Mouse (Mus musculus): ENCODE data around the gene Gm21885. TPM values are rescaled to one million over a fixed set of nuclear protein-coding genes. Genes with fewer than 3 reads are reported as not detected.
A peak's percentile ranks its signal among the peaks of the same experiment; 100 is the strongest.

Gene Gm21885
- polyA plus RNA-seq, 1 experiment, result not detected

- peak; percentile 98 for TF ChIP-seq POLR2A (IDR thresholded peaks at IDR 0.05; ENCODE audit: control insufficient read depth, extremely low read depth, insufficient read depth, low read length, poor library complexity)
- peak; percentile 56; the same call in 1 of the 2 replicates for TF ChIP-seq CTCF (IDR thresholded peaks at IDR 0.05; ENCODE audit: borderline replicate concordance, control insufficient read depth, extremely low read depth, insufficient read depth, low read length, poor library complexity)
- Histone ChIP-seq H3K27ac (ENCODE audit: control insufficient read depth, insufficient read depth, low read length) (peak within 1 kb of the TSS; percentile 67), H3K27me3 (ENCODE audit: control insufficient read depth, insufficient read depth, low read length) (no peaks in the 10 kb centered on the region), H3K36me3 (ENCODE audit: control insufficient read depth, insufficient read depth, low read length) (no peaks in the 10 kb centered on the region), H3K4me1 (replicated peaks; ENCODE audit: control insufficient read depth, insufficient read depth, low read length) (peaks cover 7% of the 10 kb centered on the region), H3K4me3 (ENCODE audit: control insufficient read depth, insufficient read depth, low read length) (peak within 1 kb of the TSS; percentile 88)
- WGBS, result 1% methylated on average over 36 of the region's 36 CpGs
- peak; percentile 96 for DNase-seq
These were observed 40.3 kb downstream of the Gm21885 start, which contains the start of gene Luc7l3 for GRCm38 (mm10) chr11:94321931-94322400. Gene Luc7l3, minus strand, starts transcription at chr11:94321988.

DNA sequence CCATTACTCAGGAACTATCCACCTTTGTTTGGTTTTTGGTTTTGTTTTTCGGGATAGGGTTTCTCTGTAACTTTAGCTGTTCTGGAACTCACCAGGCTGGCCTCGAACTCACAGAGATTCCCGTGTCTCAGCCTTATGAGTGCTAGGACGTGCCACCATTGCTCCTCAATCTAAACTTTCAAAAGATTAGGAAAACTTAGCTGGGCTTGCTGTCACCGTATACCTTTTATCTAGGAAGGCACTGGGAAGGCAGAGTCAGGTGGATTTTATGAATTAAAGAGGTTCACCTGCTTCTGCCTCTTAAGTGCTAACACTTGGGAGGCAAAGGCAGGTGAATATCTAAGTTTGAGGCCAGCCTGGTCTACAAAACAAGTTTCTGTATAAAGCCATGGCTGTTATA lies 41.0 kb downstream of the Gm21885 start:
- H3K4me1 ChIP-seq (replicated peaks; ENCODE audit: control insufficient read depth, insufficient read depth, low read length), result peaks cover 8% of the 10 kb centered on the region
- H3K36me3 ChIP-seq (ENCODE audit: control insufficient read depth, insufficient read depth, low read length), result no peaks in the 10 kb centered on the region
- WGBS, result 71% methylated on average over 5 of the region's 5 CpGs
- no peaks in the 10 kb centered on the region for H3K27me3 ChIP-seq (ENCODE audit: control insufficient read depth, insufficient read depth, low read length)
- TF ChIP-seq CTCF (IDR thresholded peaks at IDR 0.05; ENCODE audit: borderline replicate concordance, control insufficient read depth, extremely low read depth, insufficient read depth, low read length, poor library complexity), result no peak
- H3K4me3 ChIP-seq (ENCODE audit: control insufficient read depth, insufficient read depth, low read length), result no peak overlapping the region
- DNase-seq, result no peak
- H3K27ac ChIP-seq (ENCODE audit: control insufficient read depth, insufficient read depth, low read length), result no peak overlapping the region

GRCm38 (mm10) chr11:94323271-94323925 lies 41.7 kb downstream of the Gm21885 start:
- no peak overlapping the region for H3K27ac ChIP-seq (ENCODE audit: control insufficient read depth, insufficient read depth, low read length)
- peaks cover 7% of the 10 kb centered on the region for H3K4me1 ChIP-seq (replicated peaks; ENCODE audit: control insufficient read depth, insufficient read depth, low read length)
- TF ChIP-seq POLR2A (IDR thresholded peaks at IDR 0.05; ENCODE audit: control insufficient read depth, extremely low read depth, insufficient read depth, low read length, poor library complexity) (no peak), CTCF (IDR thresholded peaks at IDR 0.05; ENCODE audit: borderline replicate concordance, control insufficient read depth, extremely low read depth, insufficient read depth, low read length, poor library complexity) (no peak)
- H3K27me3 ChIP-seq (ENCODE audit: control insufficient read depth, insufficient read depth, low read length), result no peaks in the 10 kb centered on the region
- no peak for DNase-seq
- WGBS, result 96% methylated on average over 5 of the region's 5 CpGs
- H3K36me3 ChIP-seq (ENCODE audit: control insufficient read depth, insufficient read depth, low read length), result no peaks in the 10 kb centered on the region
- no peak overlapping the region for H3K4me3 ChIP-seq (ENCODE audit: control insufficient read depth, insufficient read depth, low read length)

DNA sequence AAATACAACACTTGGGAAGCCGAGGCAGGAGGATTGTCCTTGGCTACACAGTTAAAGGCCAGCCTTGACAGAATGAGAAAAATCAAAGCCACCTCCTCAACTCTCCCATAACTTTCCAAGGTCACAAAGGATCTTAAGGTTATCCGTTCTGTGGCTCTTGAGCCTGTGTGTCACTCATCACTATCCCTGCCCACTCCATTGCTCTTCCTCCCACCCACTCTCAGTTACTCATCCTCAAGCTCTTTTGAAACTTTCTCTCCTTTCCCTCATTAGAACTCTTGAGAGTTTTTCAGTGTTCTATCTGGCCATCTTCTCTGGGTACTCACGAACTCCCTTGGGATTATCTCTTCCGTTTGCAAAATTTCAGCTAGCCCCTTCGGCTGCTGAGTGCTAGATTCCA lies 42.9 kb downstream of the Gm21885 start:
- no peaks in the 10 kb centered on the region for H3K27me3 ChIP-seq (ENCODE audit: control insufficient read depth, insufficient read depth, low read length)
- TF ChIP-seq CTCF (IDR thresholded peaks at IDR 0.05; ENCODE audit: borderline replicate concordance, control insufficient read depth, extremely low read depth, insufficient read depth, low read length, poor library complexity) (no peak), POLR2A (IDR thresholded peaks at IDR 0.05; ENCODE audit: control insufficient read depth, extremely low read depth, insufficient read depth, low read length, poor library complexity) (no peak)
- no peak for DNase-seq
- no peak overlapping the region for H3K4me3 ChIP-seq (ENCODE audit: control insufficient read depth, insufficient read depth, low read length)
- H3K4me1 ChIP-seq (replicated peaks; ENCODE audit: control insufficient read depth, insufficient read depth, low read length), result peaks cover 7% of the 10 kb centered on the region
- H3K36me3 ChIP-seq (ENCODE audit: control insufficient read depth, insufficient read depth, low read length), result no peaks in the 10 kb centered on the region
- WGBS, result 97% methylated on average over 5 of the region's 5 CpGs
- H3K27ac ChIP-seq (ENCODE audit: control insufficient read depth, insufficient read depth, low read length), result no peak overlapping the region

DNA sequence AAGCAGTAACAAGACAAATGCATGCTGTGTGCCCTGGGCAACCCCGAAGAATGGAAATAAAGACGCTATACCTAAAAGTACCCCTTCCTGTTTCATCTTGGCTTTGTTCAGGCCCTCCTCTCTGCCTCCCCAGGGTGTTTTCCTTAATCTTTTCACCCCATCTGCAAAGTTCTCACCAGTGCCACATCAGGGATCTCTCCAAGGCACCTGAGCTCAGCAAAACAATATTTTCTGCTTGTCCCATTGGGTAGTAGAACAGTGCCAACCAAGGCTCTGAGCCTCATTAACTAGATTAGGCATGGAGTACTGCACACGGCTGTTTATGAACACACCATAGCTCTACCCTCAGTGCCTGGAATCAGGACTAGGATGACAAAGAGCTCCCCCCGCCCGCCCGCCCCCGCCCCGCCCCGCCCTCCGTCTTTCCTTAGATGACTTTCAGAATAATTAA lies 45.3 kb downstream of the Gm21885 start:
- DNase-seq, result no peak
- 49% methylated on average over 10 of the region's 10 CpGs for WGBS
- H3K4me1 ChIP-seq (replicated peaks; ENCODE audit: control insufficient read depth, insufficient read depth, low read length), result peaks cover 7% of the 10 kb centered on the region
- H3K4me3 ChIP-seq (ENCODE audit: control insufficient read depth, insufficient read depth, low read length), result no peak overlapping the region
- no peak overlapping the region for H3K27ac ChIP-seq (ENCODE audit: control insufficient read depth, insufficient read depth, low read length)
- H3K27me3 ChIP-seq (ENCODE audit: control insufficient read depth, insufficient read depth, low read length), result no peaks in the 10 kb centered on the region
- TF ChIP-seq POLR2A (IDR thresholded peaks at IDR 0.05; ENCODE audit: control insufficient read depth, extremely low read depth, insufficient read depth, low read length, poor library complexity) (no peak), CTCF (IDR thresholded peaks at IDR 0.05; ENCODE audit: borderline replicate concordance, control insufficient read depth, extremely low read depth, insufficient read depth, low read length, poor library complexity) (no peak)
- H3K36me3 ChIP-seq (ENCODE audit: control insufficient read depth, insufficient read depth, low read length), result no peaks in the 10 kb centered on the region

DNA sequence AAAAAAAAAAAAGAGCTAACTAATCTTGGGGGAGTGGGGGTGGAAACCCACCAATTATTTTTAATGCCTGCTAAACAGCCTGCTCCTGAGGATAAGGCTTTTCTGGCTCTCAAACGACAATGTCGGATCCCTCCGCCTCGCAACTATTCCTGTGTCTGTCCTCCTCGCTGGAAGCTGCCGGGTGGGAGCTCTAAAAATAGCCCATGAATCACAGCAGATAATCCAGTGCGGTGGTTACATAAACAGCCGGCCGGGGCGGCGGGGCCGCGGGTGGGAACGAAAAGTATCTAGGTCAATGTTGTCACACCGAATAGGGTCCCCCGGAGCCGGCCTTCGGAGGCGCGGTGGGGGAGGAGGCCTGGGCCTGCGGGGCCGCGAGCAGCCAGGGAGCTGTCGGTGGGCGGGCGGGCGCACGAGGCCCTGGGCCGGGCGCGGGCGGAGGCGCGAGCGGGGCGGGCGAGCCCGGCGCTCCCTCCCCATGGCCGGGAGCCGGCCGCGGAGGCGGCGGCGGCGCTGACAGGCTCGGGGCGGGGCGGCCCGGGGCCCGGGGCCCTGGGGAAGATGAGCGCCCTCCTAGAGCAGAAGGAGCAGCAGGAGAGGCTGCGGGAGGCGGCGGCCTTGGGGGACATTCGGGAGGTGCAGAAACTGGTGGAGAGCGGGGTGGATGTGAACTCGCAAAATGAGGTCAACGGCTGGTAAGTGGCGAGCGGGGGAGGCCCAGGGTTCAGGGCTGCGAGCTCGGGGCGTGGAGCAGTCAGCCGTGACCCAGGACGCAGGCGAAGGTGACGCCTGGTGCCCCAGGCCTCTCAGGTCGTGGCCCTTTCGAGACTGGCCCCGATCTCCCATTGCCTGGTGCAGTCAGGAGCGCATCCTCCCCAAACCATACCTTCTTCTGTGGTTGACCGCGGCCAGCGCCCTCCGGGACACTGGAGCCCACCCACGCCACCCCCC lies 46.3 kb downstream of the Gm21885 start, which contains the start of gene Ankrd40:
Ankrd40 (plus strand) TSS at position 309 of the 951 bp plus-strand sequence.
- Histone ChIP-seq H3K4me3 (ENCODE audit: control insufficient read depth, insufficient read depth, low read length) (peak within 1 kb of the TSS; percentile 88), H3K36me3 (ENCODE audit: control insufficient read depth, insufficient read depth, low read length) (no peaks in the 10 kb centered on the region), H3K27ac (ENCODE audit: control insufficient read depth, insufficient read depth, low read length) (peak within 1 kb of the TSS; percentile 46), H3K27me3 (ENCODE audit: control insufficient read depth, insufficient read depth, low read length) (no peaks in the 10 kb centered on the region), H3K4me1 (replicated peaks; ENCODE audit: control insufficient read depth, insufficient read depth, low read length) (peaks cover 2% of the 10 kb centered on the region)
- TF ChIP-seq CTCF (IDR thresholded peaks at IDR 0.05; ENCODE audit: borderline replicate concordance, control insufficient read depth, extremely low read depth, insufficient read depth, low read length, poor library complexity), result no peak
- TF ChIP-seq POLR2A (IDR thresholded peaks at IDR 0.05; ENCODE audit: control insufficient read depth, extremely low read depth, insufficient read depth, low read length, poor library complexity), result peak; percentile 76
- DNase-seq, result peak; percentile 84
- WGBS, result under 1% methylated on average over 77 of the region's 78 CpGs
